10 mouse cellular contexts compared by ENCODE assay signal in genomic region chr5:88933946-88934345, GRCm38 (mm10). TPM values are rescaled to one million over a fixed set of nuclear protein-coding genes. Genes with fewer than 3 reads are reported as not detected.
DNase-seq lines count a peak whose midpoint lies in the region; ATAC-seq lines count a peak whose summit lies in the region.
"Had no signal": no experiment of that assay in that cellular context is flagged by ENCODE, and none has a peak within 500 bp of the region (broad histone marks: within the 10 kb centered on the region; RNA-seq: fewer than 3 reads in every experiment).

No protein-coding gene starts in this region.

- peaks cover 30% of the 10 kb centered on the region for H3K4me1 ChIP-seq in kidney, embryonic 15.5 days
- peaks cover 28% of the 10 kb centered on the region for H3K4me1 ChIP-seq in forebrain, embryonic 15.5 days

- H3K9me3 ChIP-seq in kidney, embryonic 15.5 days (replicated peaks), result no peaks in the 10 kb centered on the region
- H3K9me3 ChIP-seq in forebrain, embryonic 15.5 days, result no peaks in the 10 kb centered on the region

- no peaks in the 10 kb centered on the region for H3K36me3 ChIP-seq in kidney, embryonic 15.5 days
- H3K36me3 ChIP-seq in forebrain, embryonic 15.5 days, result no peaks in the 10 kb centered on the region
- H3K36me3 ChIP-seq: G1E had no signal

- H3K27ac ChIP-seq in kidney, embryonic 15.5 days, result 0 out of 2 replicates have a peak overlapping the region, but pooled peaks have one; percentile 7
- no peak overlapping the region for H3K27ac ChIP-seq in forebrain, embryonic 15.5 days (replicated peaks)
- H3K27ac ChIP-seq: liver, embryonic 14.5 days had no signal

- DNase-seq in kidney, postnatal 4 days, result no peak
- peak; percentile 21 for DNase-seq in heart, postnatal 4 days
- peak; percentile 27 for DNase-seq in retina, embryonic 14.5 days (ENCODE audit: low spot score)
- DNase-seq in thymus, postnatal 36 days, result no peak
- DNase-seq in embryo, embryonic 9.5 days (ENCODE audit: extremely low spot score), result no peak

- H3K9ac ChIP-seq in kidney, embryonic 15.5 days, result no peak overlapping the region
- H3K9ac ChIP-seq in forebrain, embryonic 15.5 days (replicated peaks), result no peak overlapping the region
- H3K9ac ChIP-seq: liver, embryonic 14.5 days had no signal

- no peaks in the 10 kb centered on the region for H3K27me3 ChIP-seq in kidney, embryonic 15.5 days
- no peaks in the 10 kb centered on the region for H3K27me3 ChIP-seq in forebrain, embryonic 15.5 days

- H3K4me3 ChIP-seq in kidney, embryonic 15.5 days (replicated peaks), result no peak overlapping the region
- no peak overlapping the region for H3K4me3 ChIP-seq in forebrain, embryonic 15.5 days

- ATAC-seq in kidney, embryonic 15.5 days (replicated peaks; ENCODE audit: low FRiP score), result no peak
- no peak for ATAC-seq in forebrain, embryonic 15.5 days (replicated peaks)
- ATAC-seq in erythroblast, adult 5-6 weeks (replicated peaks; ENCODE audit: low FRiP score, poor library complexity, severe bottlenecking), result no peak

- WGBS in kidney, embryonic 15.5 days, result 74% methylated on average over 14 of the region's 14 CpGs
- WGBS in forebrain, embryonic 15.5 days, result 56% methylated on average over 14 of the region's 14 CpGs

- no peak overlapping the region for H3K4me2 ChIP-seq in kidney, embryonic 15.5 days
- peak overlapping the region; percentile 19; the same call in 1 of the 2 replicates for H3K4me2 ChIP-seq in forebrain, embryonic 15.5 days (replicated peaks)

RNA-seq across cellular contexts. Expression of gene Slc4a4, which starts 47.3 kb away (rescaled TPM):
- polyA plus RNA-seq in kidney, embryonic 15.5 days (2015; fragmentation: Nextera tagmentation; extraction: Ambion mirVana), result 8.1 and 8.4 TPM in 2 replicates
- 3.7 and 4.1 TPM in 2 replicates for polyA plus RNA-seq in forebrain, embryonic 15.5 days (2015; fragmentation: Nextera tagmentation; extraction: Ambion mirVana)
- total RNA-seq in heart, postnatal 4 days (2021), result 10 to 100 TPM; 39.4 to 40.4 TPM
- not detected in 2 replicates for total RNA-seq in erythroblast, adult 5-6 weeks (2015; ENCODE audit: low replicate concordance)
- not detected in 2 replicates for total RNA-seq in erythroblast, adult 5-6 weeks (2017; ENCODE audit: low replicate concordance)
- polyA plus RNA-seq: G1E had no signal

Comparison
In these comparisons a context has a peak if more than half of its experiments do, and no peak if none do; other contexts are left out.
1. DNase-seq: peak in heart, postnatal 4 days (single experiment) and retina, embryonic 14.5 days (single experiment); none in kidney, postnatal 4 days (0 of 2), thymus, postnatal 36 days (0 of 2) and embryo, embryonic 9.5 days (single experiment).
2. RNA of gene Slc4a4, which starts 47.3 kb away (total RNA-seq): 39.4 to 40.4 TPM in heart, postnatal 4 days; not detected in erythroblast, adult 5-6 weeks; every median in the first group is over 10 times any median in the second.